ENCODE assay signal across 11 mouse cellular contexts in the genomic region with DNA sequence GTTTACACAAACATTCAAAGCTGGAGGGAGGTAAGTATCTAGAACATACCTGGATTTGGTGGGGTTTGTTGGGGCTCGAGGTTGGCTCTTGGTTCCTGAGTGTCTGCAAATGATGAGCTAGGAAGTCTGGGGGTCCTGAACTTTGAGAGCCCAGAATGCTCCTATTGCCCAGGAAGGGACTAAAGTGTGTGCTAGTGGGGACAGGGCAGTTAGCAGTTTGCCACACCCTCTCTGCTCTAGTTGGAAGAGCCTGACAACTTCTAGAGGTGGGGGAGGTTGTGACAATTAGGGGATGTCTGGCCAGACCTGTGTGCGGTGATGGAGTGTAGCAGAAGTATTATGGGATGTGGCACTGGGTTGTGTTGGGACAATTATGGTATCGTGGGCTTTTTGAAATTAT. TPM values are rescaled to one million over a fixed set of nuclear protein-coding genes. Genes with fewer than 3 reads are reported as not detected.
DNase-seq lines count a peak whose midpoint lies in the region; ATAC-seq lines count a peak whose summit lies in the region.
"Had no signal": no experiment of that assay in that cellular context is flagged by ENCODE, and none has a peak within 500 bp of the region (broad histone marks: within the 10 kb centered on the region; RNA-seq: fewer than 3 reads in every experiment).

No protein-coding gene starts in this region.

- H3K4me3 ChIP-seq in heart, embryonic 14.5 days (ENCODE audit: control insufficient read depth in 1 of 2, insufficient read depth in 1 of 2, low read depth in 1 of 2, low read length in 2 of 2) = no peak overlapping the region
- no peak overlapping the region for H3K4me3 ChIP-seq in hindbrain, embryonic 14.5 days (replicated peaks; ENCODE audit: low read length)
- no peak overlapping the region for H3K4me3 ChIP-seq in midbrain, embryonic 13.5 days (replicated peaks)

- peak overlapping the region; percentile 32 to 97; a peak in 3 of 4 replicates for H3K27ac ChIP-seq in heart, embryonic 14.5 days (replicated peaks in 1 of 2; ENCODE audit: control insufficient read depth in 1 of 2, insufficient read depth in 1 of 2, low read depth in 2 of 2, low read length in 2 of 2)
- peak overlapping the region; percentile 96 for H3K27ac ChIP-seq in hindbrain, embryonic 14.5 days
- peak overlapping the region; percentile 96 for H3K27ac ChIP-seq in midbrain, embryonic 13.5 days

- intact Hi-C loops in heart, postnatal 25 days (cut with DNase I) = loop anchor here (5.0 kb wide), 1 partner anchor 37 kb away; the partner anchor contains the start of gene Nop2

- no peak overlapping the region for H3K9ac ChIP-seq in heart, embryonic 14.5 days (ENCODE audit: low read length)
- no peak overlapping the region for H3K9ac ChIP-seq in hindbrain, embryonic 14.5 days
- H3K9ac ChIP-seq in midbrain, embryonic 13.5 days (replicated peaks) = no peak overlapping the region

- peaks cover 20% of the 10 kb centered on the region for H3K36me3 ChIP-seq in heart, embryonic 14.5 days (ENCODE audit: control insufficient read depth, insufficient read depth, low read length)
- peaks cover 17% of the 10 kb centered on the region; the same call in 1 of the 2 replicates for H3K36me3 ChIP-seq in hindbrain, embryonic 14.5 days (replicated peaks; ENCODE audit: control insufficient read depth, insufficient read depth)
- peaks cover 15% of the 10 kb centered on the region for H3K36me3 ChIP-seq in midbrain, embryonic 13.5 days

- ATAC-seq in heart, embryonic 14.5 days (ENCODE audit: insufficient number of reproducible peaks, insufficient read depth, low FRiP score, low read depth) = no peak
- ATAC-seq in hindbrain, embryonic 14.5 days (ENCODE audit: low FRiP score) = no peak
- no peak for ATAC-seq in midbrain, embryonic 13.5 days

- H3K27me3 ChIP-seq in heart, embryonic 14.5 days (ENCODE audit: control insufficient read depth, insufficient read depth, low read length) = no peaks in the 10 kb centered on the region
- H3K27me3 ChIP-seq in hindbrain, embryonic 14.5 days (ENCODE audit: control insufficient read depth, insufficient read depth, low read length) = no peaks in the 10 kb centered on the region
- no peaks in the 10 kb centered on the region for H3K27me3 ChIP-seq in midbrain, embryonic 13.5 days

- no peak for DNase-seq in heart, postnatal 25 days (ENCODE audit: low spot score)
- DNase-seq in embryo, embryonic 9.5 days (ENCODE audit: extremely low spot score) = peak; percentile 42
- DNase-seq in hindbrain, embryonic 14.5 days (ENCODE audit: low spot score) = no peak
- DNase-seq in thymus, postnatal 25 days = no peak
- DNase-seq in cerebellum, adult 9-10 months = no peak
- DNase-seq in layer of hippocampus, postnatal 25 days (ENCODE audit: extremely low spot score in 1 of 2, low spot score in 1 of 2) = no peak
- DNase-seq: cerebellum, adult 11-12 months; right cerebral cortex, adult 18-20 months had no signal

- H3K9me3 ChIP-seq in heart, embryonic 14.5 days (ENCODE audit: control insufficient read depth, low read length) = no peaks in the 10 kb centered on the region
- no peaks in the 10 kb centered on the region for H3K9me3 ChIP-seq in hindbrain, embryonic 14.5 days (ENCODE audit: control insufficient read depth, low read length)
- no peaks in the 10 kb centered on the region for H3K9me3 ChIP-seq in midbrain, embryonic 13.5 days
- H3K9me3 ChIP-seq: G1E had no signal

- H3K4me2 ChIP-seq in heart, embryonic 14.5 days (ENCODE audit: low read length) = no peak overlapping the region
- peak overlapping the region; percentile 81; the same call in 1 of the 2 replicates for H3K4me2 ChIP-seq in hindbrain, embryonic 14.5 days (replicated peaks)
- no peak overlapping the region for H3K4me2 ChIP-seq in midbrain, embryonic 13.5 days (replicated peaks)

- H3K4me1 ChIP-seq in heart, embryonic 14.5 days (ENCODE audit: control insufficient read depth in 2 of 2, insufficient read depth in 2 of 2, low read length in 2 of 2) = peaks cover 27 to 36% of the 10 kb centered on the region in 2 experiments
- peaks cover 38% of the 10 kb centered on the region for H3K4me1 ChIP-seq in hindbrain, embryonic 14.5 days (replicated peaks; ENCODE audit: control insufficient read depth, insufficient read depth, low read length)
- H3K4me1 ChIP-seq in midbrain, embryonic 13.5 days (replicated peaks) = peaks cover 47% of the 10 kb centered on the region

- 58% methylated on average over 3 of the region's 3 CpGs for WGBS in heart, embryonic 14.5 days
- WGBS in hindbrain, embryonic 14.5 days = 63% methylated on average over 3 of the region's 3 CpGs
- 71% methylated on average over 3 of the region's 3 CpGs for WGBS in midbrain, embryonic 13.5 days

RNA-seq across cellular contexts. Expression of gene Chd4, which starts 0.9 kb away (rescaled TPM):
- 58.6 and 67.4 TPM in 2 replicates for polyA plus RNA-seq in heart, embryonic 14.5 days (2014; fragmentation: Nextera tagmentation; extraction: Ambion mirVana)
- 100 to 1,000 TPM; 111 to 116 TPM for total RNA-seq in heart, postnatal 25 days (2021)
- polyA plus RNA-seq in hindbrain, embryonic 14.5 days (2014; fragmentation: Nextera tagmentation; extraction: Ambion mirVana) = 68.5 and 78.0 TPM in 2 replicates
- 133 and 138 TPM in 2 replicates for polyA plus RNA-seq in midbrain, embryonic 13.5 days (2015; fragmentation: Nextera tagmentation; extraction: Ambion mirVana)
- 100 to 1,000 TPM; 153 to 194 TPM for total RNA-seq in layer of hippocampus, postnatal 25 days (2021)

RNA-seq across cellular contexts. Expression of gene Lpar5, which starts 27.1 kb away (rescaled TPM):
- 0.36 TPM in 1 of 2 replicates, not detected in the other for polyA plus RNA-seq in heart, embryonic 14.5 days (2014; fragmentation: Nextera tagmentation; extraction: Ambion mirVana)
- total RNA-seq in heart, postnatal 25 days (2021) = not detected
- polyA plus RNA-seq in hindbrain, embryonic 14.5 days (2014; fragmentation: Nextera tagmentation; extraction: Ambion mirVana) = 0.50 and 0.51 TPM in 2 replicates
- polyA plus RNA-seq in midbrain, embryonic 13.5 days (2015; fragmentation: Nextera tagmentation; extraction: Ambion mirVana) = 0.34 and 0.37 TPM in 2 replicates
- under 1 TPM; 0.35 to 0.96 TPM for total RNA-seq in layer of hippocampus, postnatal 25 days (2021)

RNA-seq across cellular contexts. Expression of gene Nop2, which starts 36.9 kb away (rescaled TPM):
- 35.3 and 36.6 TPM in 2 replicates for polyA plus RNA-seq in heart, embryonic 14.5 days (2014; fragmentation: Nextera tagmentation; extraction: Ambion mirVana)
- 10 to 100 TPM; 19.4 to 20.0 TPM for total RNA-seq in heart, postnatal 25 days (2021)
- 40.3 and 48.4 TPM in 2 replicates for polyA plus RNA-seq in hindbrain, embryonic 14.5 days (2014; fragmentation: Nextera tagmentation; extraction: Ambion mirVana)
- polyA plus RNA-seq in midbrain, embryonic 13.5 days (2015; fragmentation: Nextera tagmentation; extraction: Ambion mirVana) = 43.2 and 45.9 TPM in 2 replicates
- 10 to 100 TPM; 29.5 TPM for total RNA-seq in layer of hippocampus, postnatal 25 days (2021)

RNA-seq across cellular contexts. Expression of gene Acrbp, which starts 45.4 kb away (rescaled TPM):
- 5.4 and 6.5 TPM in 2 replicates for polyA plus RNA-seq in heart, embryonic 14.5 days (2014; fragmentation: Nextera tagmentation; extraction: Ambion mirVana)
- 1 to 10 TPM; 2.5 to 4.1 TPM for total RNA-seq in heart, postnatal 25 days (2021)
- polyA plus RNA-seq in hindbrain, embryonic 14.5 days (2014; fragmentation: Nextera tagmentation; extraction: Ambion mirVana) = 17.1 and 18.7 TPM in 2 replicates
- 15.8 and 19.7 TPM in 2 replicates for polyA plus RNA-seq in midbrain, embryonic 13.5 days (2015; fragmentation: Nextera tagmentation; extraction: Ambion mirVana)
- total RNA-seq in layer of hippocampus, postnatal 25 days (2021) = 10 to 100 TPM in 1 of 2 experiments, 1 to 10 TPM in 1; 8.2 to 12.4 TPM

RNA-seq across cellular contexts. Expression of gene Iffo1, which starts 50.2 kb away (rescaled TPM):
- polyA plus RNA-seq in heart, embryonic 14.5 days (2014; fragmentation: Nextera tagmentation; extraction: Ambion mirVana) = 8.7 and 9.7 TPM in 2 replicates
- 10 to 100 TPM in 1 of 2 experiments, 1 to 10 TPM in 1; 7.1 to 12.0 TPM for total RNA-seq in heart, postnatal 25 days (2021)
- 18.2 and 19.0 TPM in 2 replicates for polyA plus RNA-seq in hindbrain, embryonic 14.5 days (2014; fragmentation: Nextera tagmentation; extraction: Ambion mirVana)
- 14.9 and 19.3 TPM in 2 replicates for polyA plus RNA-seq in midbrain, embryonic 13.5 days (2015; fragmentation: Nextera tagmentation; extraction: Ambion mirVana)
- 10 to 100 TPM; 63.4 to 77.7 TPM for total RNA-seq in layer of hippocampus, postnatal 25 days (2021)
